Mouse (Mus musculus) hindbrain, embryonic 15.5 days (tissue): ENCODE data around the gene Pbx1. TPM values are rescaled to one million over a fixed set of nuclear protein-coding genes. Genes with fewer than 3 reads are reported as not detected.

Experiments used
- ATAC-seq: fragments of 200-750 bp; cut with Nextera tagmentation; 2 replicates; pipeline ENCODE4 v1.8.0; 2017; ENCODE audit warnings: low read depth, moderate number of reproducible peaks, moderate TSS enrichment; ENCODE audit not compliant: low FRiP score
- H3K27ac ChIP-seq: fragments of 300-500 bp; sonication (generic); replicated peaks from 2 replicates; pipeline ENCODE4 v1.5.1; 2015; ENCODE audit warnings: mild to moderate bottlenecking, inconsistent platforms
- H3K27me3 ChIP-seq: fragments of 300-500 bp; sonication (generic); 2 replicates; pipeline ENCODE4 v1.6.1; 2015; ENCODE audit warnings: control low read depth, inconsistent platforms
- H3K36me3 ChIP-seq: fragments of 300-500 bp; sonication (generic); 2 replicates; pipeline ENCODE4 v1.6.1; 2015; ENCODE audit warnings: control low read depth, inconsistent platforms
- H3K4me1 ChIP-seq: fragments of 300-500 bp; sonication (generic); replicated peaks from 2 replicates; pipeline ENCODE4 v1.6.1; 2015; ENCODE audit warnings: control low read depth, inconsistent platforms
- H3K4me2 ChIP-seq: fragments of 300-500 bp; sonication (generic); 2 replicates; pipeline ENCODE4 v1.6.1; 2015; ENCODE audit warnings: moderate library complexity, mild to moderate bottlenecking, inconsistent platforms
- H3K4me3 ChIP-seq: fragments of 300-500 bp; sonication (generic); 2 replicates; pipeline ENCODE4 v1.5.1; 2015; ENCODE audit warnings: mild to moderate bottlenecking, inconsistent platforms
- H3K9ac ChIP-seq: fragments of 300-500 bp; sonication (generic); 2 replicates; pipeline ENCODE4 v1.6.1; 2015; ENCODE audit warnings: inconsistent platforms
- H3K9me3 ChIP-seq: fragments of 300-500 bp; sonication (generic); 2 replicates; pipeline ENCODE4 v1.6.1; 2016; ENCODE audit warnings: control low read depth, inconsistent platforms
- WGBS: fragments of 180-500 bp; shearing (Covaris S2); methylation state at CpG from one replicate; pipeline ENCODE4 v1.1.7; 2015; 5-methylcytosine and 5-hydroxymethylcytosine counted together
- polyA plus RNA-seq: library from polyadenylated mRNA; unstranded; fragments of >200 nt; fragmentation: Nextera tagmentation; extraction: Ambion mirVana; gene quantifications from 2 replicates; pipeline ENCODE4 v1.2.1, GENCODE M21; 2015

Gene Pbx1
- polyA plus RNA-seq, 1 experiment from 2014 or later, result 44.2 TPM

GRCm38 (mm10) chr1:168394535-168394934 lies 37.5 kb downstream of the Pbx1 start:
- WGBS, result 76% methylated on average over 6 of the region's 6 CpGs

GRCm38 (mm10) chr1:168393456-168393855 lies 38.6 kb downstream of the Pbx1 start:
- Histone ChIP-seq H3K9me3 (no peaks in the 10 kb centered on the region), H3K36me3 (0 out of 2 replicates have a peak, but pooled peaks cover 3% of the 10 kb centered on the region), H3K4me2 (no peak overlapping the region), H3K27me3 (no peaks in the 10 kb centered on the region), H3K27ac (0 out of 2 replicates have a peak overlapping the region, but pooled peaks have one; percentile 4), H3K9ac (no peak overlapping the region), H3K4me3 (no peak overlapping the region), H3K4me1 (peaks cover 34% of the 10 kb centered on the region)
- WGBS, result 72% methylated on average over 4 of the region's 4 CpGs
- no peak for ATAC-seq

More at GRCm38 (mm10) chr1:168394535-168394934, 37.5 kb downstream of the Pbx1 start:
- H3K4me2 ChIP-seq, result no peak overlapping the region
- H3K9me3 ChIP-seq, result no peaks in the 10 kb centered on the region
- no peak overlapping the region for H3K4me3 ChIP-seq
- H3K36me3 ChIP-seq, result 0 out of 2 replicates have a peak, but pooled peaks cover 3% of the 10 kb centered on the region
- H3K27me3 ChIP-seq, result no peaks in the 10 kb centered on the region
- no peak for ATAC-seq
- peaks cover 34% of the 10 kb centered on the region for H3K4me1 ChIP-seq
- H3K9ac ChIP-seq, result no peak overlapping the region
- no peak overlapping the region for H3K27ac ChIP-seq

GRCm38 (mm10) chr1:168392500-168392853 lies 39.6 kb downstream of the Pbx1 start:
- H3K27ac ChIP-seq, result 0 out of 2 replicates have a peak overlapping the region, but pooled peaks have one; percentile 0
- WGBS, result 45% methylated on average over 5 of the region's 5 CpGs

GRCm38 (mm10) chr1:168391617-168392499 lies 40.2 kb downstream of the Pbx1 start:
- H3K4me1 ChIP-seq, result peaks cover 36% of the 10 kb centered on the region
- 0 out of 2 replicates have a peak, but pooled peaks have one; percentile 16 for ATAC-seq
- peak overlapping the region; percentile 0; the same call in 1 of the 2 replicates for H3K27ac ChIP-seq
- no peaks in the 10 kb centered on the region for H3K9me3 ChIP-seq
- H3K36me3 ChIP-seq, result 0 out of 2 replicates have a peak, but pooled peaks cover 3% of the 10 kb centered on the region
- no peak overlapping the region for H3K4me3 ChIP-seq
- no peaks in the 10 kb centered on the region for H3K27me3 ChIP-seq
- H3K9ac ChIP-seq, result no peak overlapping the region
- peak overlapping the region; percentile 0; the same call in 1 of the 2 replicates for H3K4me2 ChIP-seq
- WGBS, result 29% methylated on average over 20 of the region's 20 CpGs

More at GRCm38 (mm10) chr1:168392500-168392853, 39.6 kb downstream of the Pbx1 start:
- Histone ChIP-seq H3K4me2 (0 out of 2 replicates have a peak overlapping the region, but pooled peaks have one; percentile 0), H3K9me3 (no peaks in the 10 kb centered on the region), H3K4me3 (no peak overlapping the region), H3K27me3 (no peaks in the 10 kb centered on the region), H3K9ac (no peak overlapping the region), H3K36me3 (0 out of 2 replicates have a peak, but pooled peaks cover 3% of the 10 kb centered on the region), H3K4me1 (peaks cover 34% of the 10 kb centered on the region)
- ATAC-seq, result no peak

GRCm38 (mm10) chr1:168390748-168391147 lies 41.3 kb downstream of the Pbx1 start:
- peaks cover 42% of the 10 kb centered on the region for H3K4me1 ChIP-seq

GRCm38 (mm10) chr1:168386159-168386558 lies 45.9 kb downstream of the Pbx1 start:
- no peaks in the 10 kb centered on the region for H3K27me3 ChIP-seq
- no peaks in the 10 kb centered on the region for H3K36me3 ChIP-seq
- H3K4me3 ChIP-seq, result no peak overlapping the region
- H3K27ac ChIP-seq, result no peak overlapping the region
- ATAC-seq, result no peak
- no peak overlapping the region for H3K9ac ChIP-seq
- peaks cover 53% of the 10 kb centered on the region for H3K4me1 ChIP-seq
- no peak overlapping the region for H3K4me2 ChIP-seq
- WGBS, result 47% methylated on average over 6 of the region's 6 CpGs
- no peaks in the 10 kb centered on the region for H3K9me3 ChIP-seq

More at GRCm38 (mm10) chr1:168390748-168391147, 41.3 kb downstream of the Pbx1 start:
- H3K36me3 ChIP-seq, result 0 out of 2 replicates have a peak, but pooled peaks cover 3% of the 10 kb centered on the region
- no peak overlapping the region for H3K9ac ChIP-seq
- H3K4me2 ChIP-seq, result no peak overlapping the region
- H3K27me3 ChIP-seq, result no peaks in the 10 kb centered on the region
- no peaks in the 10 kb centered on the region for H3K9me3 ChIP-seq
- no peak for ATAC-seq
- no peak overlapping the region for H3K27ac ChIP-seq
- H3K4me3 ChIP-seq, result no peak overlapping the region

- Histone ChIP-seq H3K9ac (no peak overlapping the region), H3K27ac (peak overlapping the region; percentile 31), H3K4me2 (no peak overlapping the region), H3K9me3 (no peaks in the 10 kb centered on the region), H3K27me3 (no peaks in the 10 kb centered on the region), H3K4me1 (peaks cover 65% of the 10 kb centered on the region), H3K36me3 (no peaks in the 10 kb centered on the region), H3K4me3 (no peak overlapping the region)
- no peak for ATAC-seq
- WGBS, result 24% methylated on average over 6 of the region's 6 CpGs
Measured at GRCm38 (mm10) chr1:168384594-168384955, 47.5 kb downstream of the Pbx1 start.

GRCm38 (mm10) chr1:168383832-168384593 lies 48.1 kb downstream of the Pbx1 start:
- Histone ChIP-seq H3K4me3 (no peak overlapping the region), H3K4me1 (peaks cover 68% of the 10 kb centered on the region), H3K9me3 (no peaks in the 10 kb centered on the region), H3K27ac (peak overlapping the region; percentile 32), H3K27me3 (no peaks in the 10 kb centered on the region), H3K9ac (no peak overlapping the region), H3K36me3 (no peaks in the 10 kb centered on the region), H3K4me2 (no peak overlapping the region)
- 32% methylated on average over 5 of the region's 5 CpGs for WGBS
- ATAC-seq, result peak; percentile 63

GRCm38 (mm10) chr1:168382823-168383157 lies 49.3 kb downstream of the Pbx1 start:
- WGBS, result 10% methylated on average over 4 of the region's 4 CpGs
- Histone ChIP-seq H3K36me3 (no peaks in the 10 kb centered on the region), H3K27ac (no peak overlapping the region), H3K4me2 (no peak overlapping the region), H3K9ac (no peak overlapping the region), H3K4me3 (no peak overlapping the region), H3K27me3 (no peaks in the 10 kb centered on the region), H3K9me3 (no peaks in the 10 kb centered on the region), H3K4me1 (peaks cover 71% of the 10 kb centered on the region)
- no peak for ATAC-seq

- WGBS, result 30% methylated on average over 9 of the region's 9 CpGs
- Histone ChIP-seq H3K9me3 (no peaks in the 10 kb centered on the region), H3K36me3 (no peaks in the 10 kb centered on the region), H3K4me3 (no peak overlapping the region), H3K4me1 (peaks cover 70% of the 10 kb centered on the region), H3K27me3 (no peaks in the 10 kb centered on the region), H3K9ac (no peak overlapping the region), H3K4me2 (no peak overlapping the region), H3K27ac (no peak overlapping the region)
- no peak for ATAC-seq
Measured at GRCm38 (mm10) chr1:168382106-168382822, 49.8 kb downstream of the Pbx1 start.

GRCm38 (mm10) chr1:168381451-168381850 lies 50.6 kb downstream of the Pbx1 start:
- H3K9me3 ChIP-seq, result no peaks in the 10 kb centered on the region
- 59% methylated on average over 4 of the region's 4 CpGs for WGBS
- H3K4me3 ChIP-seq, result no peak overlapping the region
- no peak overlapping the region for H3K9ac ChIP-seq
- peaks cover 68% of the 10 kb centered on the region for H3K4me1 ChIP-seq
- no peaks in the 10 kb centered on the region for H3K27me3 ChIP-seq
- no peak overlapping the region for H3K4me2 ChIP-seq
- no peak overlapping the region for H3K27ac ChIP-seq
- no peaks in the 10 kb centered on the region for H3K36me3 ChIP-seq
- no peak for ATAC-seq
